Mouse (Mus musculus) heart, embryonic 15.5 days (tissue): Measurements from ENCODE around the gene S100a7a. TPM values are rescaled to one million over a fixed set of nuclear protein-coding genes. Genes with fewer than 3 reads are reported as not detected.

Experiments used
- polyA plus RNA-seq: library from polyadenylated mRNA; unstranded; fragments of >200 nt; fragmentation: Nextera tagmentation; extraction: Ambion mirVana; gene quantifications from 2 replicates; pipeline ENCODE4 v1.2.1, GENCODE M21; 2015

S100a7a gene
- polyA plus RNA-seq, 1 experiment from 2014 or later = not detected

Other genes starting within 250 kb of the S100a7a start
- 16.7 and 22.6 TPM in 2 replicates for gene Ints3, start 220.4 kb upstream of the S100a7a start, polyA plus RNA-seq
- 10.1 and 12.5 TPM in 2 replicates for gene Npr1, start 188.2 kb upstream of the S100a7a start, polyA plus RNA-seq
- gene Ilf2, start 177.9 kb upstream of the S100a7a start, polyA plus RNA-seq = 97.3 and 108 TPM in 2 replicates
- 71.5 and 75.1 TPM in 2 replicates for gene Snapin, start 163.0 kb upstream of the S100a7a start, polyA plus RNA-seq
- 90.9 and 98.3 TPM in 2 replicates for gene Chtop, start 144.5 kb upstream of the S100a7a start, polyA plus RNA-seq
- 247 and 315 TPM in 2 replicates for gene S100a1, start 139.6 kb upstream of the S100a7a start, polyA plus RNA-seq
- gene S100a13, start 139.6 kb upstream of the S100a7a start, polyA plus RNA-seq = 73.0 and 94.1 TPM in 2 replicates
- gene S100a14, start 127.2 kb upstream of the S100a7a start, polyA plus RNA-seq = 1.1 and 7.5 TPM in 2 replicates
- gene S100a16, start 116.8 kb upstream of the S100a7a start, polyA plus RNA-seq = 89.3 and 103 TPM in 2 replicates
- gene S100a3, start 93.4 kb upstream of the S100a7a start, polyA plus RNA-seq = 0.08 and 1.7 TPM in 2 replicates
- gene S100a2, start 63.8 kb upstream of the S100a7a start, polyA plus RNA-seq = not detected in 2 replicates
- not detected in 2 replicates for gene Gm42674, start 52.1 kb upstream of the S100a7a start, polyA plus RNA-seq
- 2.8 and 7.5 TPM in 2 replicates for gene S100a4, start 50.2 kb upstream of the S100a7a start, polyA plus RNA-seq
- gene S100a5, start 45.5 kb upstream of the S100a7a start, polyA plus RNA-seq = not detected in 2 replicates
- 48.9 and 70.5 TPM in 2 replicates for gene S100a6, start 41.1 kb upstream of the S100a7a start, polyA plus RNA-seq
- gene S100a8, start 15.0 kb downstream of the S100a7a start, polyA plus RNA-seq = 24.9 and 32.7 TPM in 2 replicates
- 15.5 and 16.3 TPM in 2 replicates for gene S100a9, start 41.7 kb downstream of the S100a7a start, polyA plus RNA-seq
- not detected in 2 replicates for gene Pglyrp4, start 72.9 kb downstream of the S100a7a start, polyA plus RNA-seq
- gene Gm5849, start 123.9 kb downstream of the S100a7a start, polyA plus RNA-seq = not detected in 2 replicates